Mouse (Mus musculus): ENCODE data around the gene Sdf4. TPM values are rescaled to one million over a fixed set of nuclear protein-coding genes. Genes with fewer than 3 reads are reported as not detected.

Gene Sdf4
- polyA plus RNA-seq, 1 experiment from 2014 or later = 131 TPM

GRCm38 (mm10) chr4:155972651-155973050, 20.0 kb upstream of the Sdf4 start:
- 45% methylated on average over 6 of the region's 6 CpGs for WGBS

GRCm38 (mm10) chr4:155973239-155973638, 19.4 kb upstream of the Sdf4 start:
- Histone ChIP-seq H3K9me3 (replicated peaks) (0 out of 2 replicates have a peak, but pooled peaks cover 3% of the 10 kb centered on the region), H3K4me3 (no peak overlapping the region), H3K27ac (replicated peaks) (0 out of 2 replicates have a peak overlapping the region, but pooled peaks have one; percentile 9), H3K4me1 (peaks cover 9% of the 10 kb centered on the region), H3K27me3 (ENCODE audit: low read depth, poor library complexity, severe bottlenecking) (no peaks in the 10 kb centered on the region), H3K36me3 (no peaks in the 10 kb centered on the region)
- DNase-seq (ENCODE audit: low spot score) = no peak
- 80% methylated on average over 2 of the region's 2 CpGs for WGBS

More at GRCm38 (mm10) chr4:155972651-155973050, 20.0 kb upstream of the Sdf4 start:
- Histone ChIP-seq H3K4me3 (no peak overlapping the region), H3K27ac (replicated peaks) (0 out of 2 replicates have a peak overlapping the region, but pooled peaks have one; percentile 9), H3K27me3 (ENCODE audit: low read depth, poor library complexity, severe bottlenecking) (no peaks in the 10 kb centered on the region), H3K36me3 (no peaks in the 10 kb centered on the region), H3K9me3 (replicated peaks) (0 out of 2 replicates have a peak, but pooled peaks cover 3% of the 10 kb centered on the region), H3K4me1 (peaks cover 9% of the 10 kb centered on the region)
- no peak for DNase-seq (ENCODE audit: low spot score)

- WGBS = 84% methylated on average over 12 of the region's 12 CpGs
- H3K36me3 ChIP-seq = no peaks in the 10 kb centered on the region
- 0 out of 2 replicates have a peak, but pooled peaks cover 3% of the 10 kb centered on the region for H3K9me3 ChIP-seq (replicated peaks)
- H3K27ac ChIP-seq (replicated peaks) = no peak overlapping the region
- no peak overlapping the region for H3K4me3 ChIP-seq
- no peaks in the 10 kb centered on the region for H3K27me3 ChIP-seq (ENCODE audit: low read depth, poor library complexity, severe bottlenecking)
- H3K4me1 ChIP-seq = peaks cover 8% of the 10 kb centered on the region
- DNase-seq (ENCODE audit: low spot score) = no peak
These were observed 11.1 kb upstream of the Sdf4 start for GRCm38 (mm10) chr4:155981436-155982082.

GRCm38 (mm10) chr4:155983788-155984187, 8.9 kb upstream of the Sdf4 start:
- 13% methylated on average over 2 of the region's 2 CpGs for WGBS
- no peaks in the 10 kb centered on the region for H3K36me3 ChIP-seq

GRCm38 (mm10) chr4:155991211-155991907, 1.3 kb upstream of the Sdf4 start:
- peaks cover 30% of the 10 kb centered on the region for H3K4me1 ChIP-seq
- peak overlapping the region; percentile 96 for H3K27ac ChIP-seq (replicated peaks)
- H3K36me3 ChIP-seq = peaks cover 26% of the 10 kb centered on the region
- 91% methylated on average over 22 of the region's 22 CpGs for WGBS
- peak; percentile 17 for DNase-seq (ENCODE audit: low spot score)
- no peaks in the 10 kb centered on the region; the same call in 1 of the 2 replicates for H3K9me3 ChIP-seq (replicated peaks)
- peak overlapping the region; percentile 85 for H3K4me3 ChIP-seq
- H3K27me3 ChIP-seq (ENCODE audit: low read depth, poor library complexity, severe bottlenecking) = no peaks in the 10 kb centered on the region

More at GRCm38 (mm10) chr4:155983788-155984187, 8.9 kb upstream of the Sdf4 start:
- Histone ChIP-seq H3K4me1 (peaks cover 8% of the 10 kb centered on the region), H3K27me3 (ENCODE audit: low read depth, poor library complexity, severe bottlenecking) (no peaks in the 10 kb centered on the region), H3K9me3 (replicated peaks) (no peaks in the 10 kb centered on the region), H3K4me3 (no peak overlapping the region), H3K27ac (replicated peaks) (no peak overlapping the region)
- DNase-seq (ENCODE audit: low spot score) = no peak

- H3K36me3 ChIP-seq = peaks cover 31% of the 10 kb centered on the region
- no peaks in the 10 kb centered on the region; the same call in 1 of the 2 replicates for H3K9me3 ChIP-seq (replicated peaks)
- peak overlapping the region; percentile 85 for H3K4me3 ChIP-seq
- no peaks in the 10 kb centered on the region for H3K27me3 ChIP-seq (ENCODE audit: low read depth, poor library complexity, severe bottlenecking)
- no peak for DNase-seq (ENCODE audit: low spot score)
- peaks cover 30% of the 10 kb centered on the region for H3K4me1 ChIP-seq
- H3K27ac ChIP-seq (replicated peaks) = peak overlapping the region; percentile 96
- WGBS = 29% methylated on average over 37 of the region's 37 CpGs
These were observed 803 bp upstream of the Sdf4 start for GRCm38 (mm10) chr4:155991908-155992230.

GRCm38 (mm10) chr4:155992906-155993547, 355 bp downstream of the Sdf4 start:
- WGBS = under 1% methylated on average over 70 of the region's 70 CpGs
- peak; percentile 96 for DNase-seq (ENCODE audit: low spot score)

GRCm38 (mm10) chr4:155993606-155994005, 934 bp downstream of the Sdf4 start:
- WGBS = 6% methylated on average over 15 of the region's 15 CpGs
- Histone ChIP-seq H3K27me3 (ENCODE audit: low read depth, poor library complexity, severe bottlenecking) (no peaks in the 10 kb centered on the region), H3K4me1 (peaks cover 30% of the 10 kb centered on the region), H3K36me3 (peaks cover 49% of the 10 kb centered on the region), H3K4me3 (peak overlapping the region; percentile 85), H3K9me3 (replicated peaks) (no peaks in the 10 kb centered on the region; the same call in 1 of the 2 replicates), H3K27ac (replicated peaks) (peak overlapping the region; percentile 96)
- DNase-seq (ENCODE audit: low spot score) = no peak

More at GRCm38 (mm10) chr4:155992906-155993547, 355 bp downstream of the Sdf4 start:
- peaks cover 30% of the 10 kb centered on the region for H3K4me1 ChIP-seq
- H3K9me3 ChIP-seq (replicated peaks) = no peaks in the 10 kb centered on the region; the same call in 1 of the 2 replicates
- peaks cover 43% of the 10 kb centered on the region for H3K36me3 ChIP-seq
- H3K27me3 ChIP-seq (ENCODE audit: low read depth, poor library complexity, severe bottlenecking) = no peaks in the 10 kb centered on the region
- H3K4me3 ChIP-seq = peak overlapping the region; percentile 85
- peak overlapping the region; percentile 96 for H3K27ac ChIP-seq (replicated peaks)

- H3K27ac ChIP-seq (replicated peaks) = no peak overlapping the region
- no peak for DNase-seq (ENCODE audit: low spot score)
- peaks cover 96% of the 10 kb centered on the region for H3K36me3 ChIP-seq
- H3K9me3 ChIP-seq (replicated peaks) = no peaks in the 10 kb centered on the region
- H3K4me1 ChIP-seq = no peaks in the 10 kb centered on the region
- no peak overlapping the region for H3K4me3 ChIP-seq
- H3K27me3 ChIP-seq (ENCODE audit: low read depth, poor library complexity, severe bottlenecking) = no peaks in the 10 kb centered on the region
- WGBS = 88% methylated on average over 3 of the region's 3 CpGs
These were observed 11.4 kb downstream of the Sdf4 start for GRCm38 (mm10) chr4:156004109-156004508.

GRCm38 (mm10) chr4:156008369-156008768, 15.7 kb downstream of the Sdf4 start:
- Histone ChIP-seq H3K27me3 (ENCODE audit: low read depth, poor library complexity, severe bottlenecking) (no peaks in the 10 kb centered on the region), H3K36me3 (peaks cover 97% of the 10 kb centered on the region), H3K4me3 (no peak overlapping the region), H3K4me1 (no peaks in the 10 kb centered on the region), H3K27ac (replicated peaks) (no peak overlapping the region), H3K9me3 (replicated peaks) (no peaks in the 10 kb centered on the region)
- 94% methylated on average over 4 of the region's 4 CpGs for WGBS
- no peak for DNase-seq (ENCODE audit: low spot score)

- Histone ChIP-seq H3K4me1 (no peaks in the 10 kb centered on the region), H3K27ac (replicated peaks) (no peak within 1 kb of the TSS), H3K4me3 (no peak within 1 kb of the TSS), H3K9me3 (replicated peaks) (no peaks in the 10 kb centered on the region), H3K36me3 (peaks cover 79% of the 10 kb centered on the region), H3K27me3 (ENCODE audit: low read depth, poor library complexity, severe bottlenecking) (no peaks in the 10 kb centered on the region)
- 88% methylated on average over 8 of the region's 8 CpGs for WGBS
- DNase-seq (ENCODE audit: low spot score) = no peak
These were observed 21.0 kb downstream of the Sdf4 start, which contains the start of gene Tnfrsf4 for GRCm38 (mm10) chr4:156013637-156014036. Gene Tnfrsf4 (plus strand): TSS chr4:156013843.

GRCm38 (mm10) chr4:156014436-156014835, 21.8 kb downstream of the Sdf4 start:
- no peak for DNase-seq (ENCODE audit: low spot score)
- Histone ChIP-seq H3K27me3 (ENCODE audit: low read depth, poor library complexity, severe bottlenecking) (no peaks in the 10 kb centered on the region), H3K4me1 (no peaks in the 10 kb centered on the region), H3K9me3 (replicated peaks) (no peaks in the 10 kb centered on the region), H3K4me3 (no peak overlapping the region), H3K27ac (replicated peaks) (no peak overlapping the region), H3K36me3 (peaks cover 71% of the 10 kb centered on the region)
- 94% methylated on average over 2 of the region's 2 CpGs for WGBS

All from midbrain, embryonic 10.5 days (tissue).